Mouse (Mus musculus): ENCODE data around the gene Zfp651. TPM values are rescaled to one million over a fixed set of nuclear protein-coding genes. Genes with fewer than 3 reads are reported as not detected.
A peak's percentile ranks its signal among the peaks of the same experiment; 100 is the strongest.

The Zfp651 gene
- polyA plus RNA-seq, 1 experiment from 2014 or later, result 11.1 TPM

DNA sequence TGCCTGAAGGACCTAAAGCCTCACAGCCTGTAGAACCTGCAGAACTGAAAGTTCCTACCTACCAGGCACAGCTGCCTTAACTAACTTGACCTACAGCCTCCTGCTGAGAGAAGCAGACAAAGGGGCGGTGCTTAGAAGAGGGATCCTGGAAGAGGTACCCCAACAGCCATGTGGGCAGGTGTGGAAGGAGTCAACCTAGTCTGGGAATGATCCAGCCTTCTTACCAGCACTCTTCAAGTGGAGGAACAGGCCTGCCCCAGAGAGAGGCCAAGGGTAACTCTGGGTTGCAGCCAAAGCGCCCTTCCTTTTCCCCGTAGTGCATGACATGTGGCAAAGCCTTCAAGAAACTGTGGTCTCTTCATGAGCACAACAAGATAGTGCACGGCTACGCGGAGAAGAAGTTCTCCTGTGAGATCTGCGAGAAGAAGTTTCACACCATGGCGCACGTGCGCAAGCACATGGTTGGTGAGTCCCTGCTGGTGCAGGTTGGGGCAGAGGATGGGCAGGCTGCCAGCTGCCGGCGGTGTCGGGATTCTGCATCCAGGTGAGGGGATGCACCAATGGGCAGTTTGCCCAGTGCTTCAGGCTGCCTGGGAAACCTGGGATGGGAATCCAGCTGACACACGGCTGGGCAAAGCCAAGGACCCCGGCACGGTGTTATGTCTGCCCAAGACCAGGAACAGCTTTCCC, 6.2 kb downstream of the Zfp651 start:
- no peak overlapping the region for H3K27ac ChIP-seq (replicated peaks)
- peaks cover 21% of the 10 kb centered on the region for H3K4me1 ChIP-seq
- 88% methylated on average over 16 of the region's 16 CpGs for WGBS
- no peak for ATAC-seq (ENCODE audit: extremely low read depth, insufficient number of reproducible peaks, low FRiP score, low TSS enrichment)
- H3K27me3 ChIP-seq (replicated peaks), result no peaks in the 10 kb centered on the region
- no peaks in the 10 kb centered on the region for H3K9me3 ChIP-seq
- no peak overlapping the region for H3K4me2 ChIP-seq
- peaks cover 74% of the 10 kb centered on the region for H3K36me3 ChIP-seq
- H3K4me3 ChIP-seq, result no peak overlapping the region
- H3K9ac ChIP-seq, result no peak overlapping the region

DNA sequence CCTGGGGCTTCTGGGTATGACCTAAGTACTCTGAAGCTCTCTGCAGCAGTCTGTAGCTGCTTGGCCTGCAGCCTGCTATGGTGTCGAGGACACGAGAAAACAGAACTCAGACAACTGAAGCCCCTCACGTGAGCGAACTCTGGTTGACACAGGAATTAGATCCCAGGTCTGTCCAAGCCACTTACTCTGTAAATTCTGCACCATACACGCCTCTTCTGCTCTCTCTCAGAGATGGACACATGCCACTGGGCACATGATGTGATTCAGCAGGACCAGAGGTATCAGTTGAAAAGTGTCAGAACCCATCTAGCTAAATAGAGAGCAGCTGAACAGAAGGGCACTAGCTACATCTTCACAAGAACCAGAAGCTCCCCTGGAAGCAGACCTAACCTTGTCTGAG, 13.3 kb downstream of the Zfp651 start:
- ATAC-seq (ENCODE audit: extremely low read depth, insufficient number of reproducible peaks, low FRiP score, low TSS enrichment), result no peak
- WGBS, result 54% methylated on average over 5 of the region's 5 CpGs
- no peaks in the 10 kb centered on the region for H3K9me3 ChIP-seq

DNA sequence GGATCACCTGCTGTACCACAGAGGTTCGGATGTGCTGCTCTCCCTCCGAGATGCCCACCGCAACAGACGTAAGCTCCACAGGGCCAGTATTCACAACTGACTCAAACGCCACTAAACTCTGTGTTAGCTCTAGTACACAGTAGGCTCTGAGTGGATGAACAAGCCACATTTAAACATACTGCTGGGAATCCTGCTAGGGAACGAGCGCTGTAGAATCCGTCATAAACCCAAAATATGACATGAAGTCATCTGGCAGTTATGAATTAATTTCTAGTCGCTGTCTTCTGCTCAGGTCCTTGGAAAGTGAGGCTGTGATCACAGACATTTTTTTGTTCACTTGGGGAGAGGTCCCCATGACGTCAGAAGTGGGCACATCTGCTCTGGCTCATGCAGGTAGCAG, 16.8 kb downstream of the Zfp651 start:
- H3K27me3 ChIP-seq (replicated peaks), result peaks cover 57% of the 10 kb centered on the region

More for the DNA sequence above, 13.3 kb downstream of the Zfp651 start:
- Histone ChIP-seq H3K4me3 (no peak overlapping the region), H3K27ac (replicated peaks) (no peak overlapping the region), H3K4me2 (no peak overlapping the region), H3K9ac (no peak overlapping the region), H3K27me3 (replicated peaks) (peaks cover 22% of the 10 kb centered on the region), H3K4me1 (peaks cover 18% of the 10 kb centered on the region), H3K36me3 (peaks cover 18% of the 10 kb centered on the region)

GRCm38 (mm10) chr9:121776511-121776910, 17.4 kb downstream of the Zfp651 start:
- Histone ChIP-seq H3K4me2 (peak overlapping the region; percentile 31), H3K36me3 (no peaks in the 10 kb centered on the region), H3K27ac (replicated peaks) (peak overlapping the region; percentile 10; the same call in 1 of the 2 replicates), H3K4me3 (no peak overlapping the region), H3K9me3 (no peaks in the 10 kb centered on the region), H3K4me1 (peaks cover 29% of the 10 kb centered on the region), H3K27me3 (replicated peaks) (peaks cover 61% of the 10 kb centered on the region), H3K9ac (0 out of 2 replicates have a peak overlapping the region, but pooled peaks have one; percentile 10)
- 52% methylated on average over 7 of the region's 7 CpGs for WGBS
- ATAC-seq (ENCODE audit: extremely low read depth, insufficient number of reproducible peaks, low FRiP score, low TSS enrichment), result no peak

More for the DNA sequence above, 16.8 kb downstream of the Zfp651 start:
- H3K9ac ChIP-seq, result 0 out of 2 replicates have a peak overlapping the region, but pooled peaks have one; percentile 10
- H3K27ac ChIP-seq (replicated peaks), result no peak overlapping the region
- H3K4me1 ChIP-seq, result peaks cover 29% of the 10 kb centered on the region
- no peak for ATAC-seq (ENCODE audit: extremely low read depth, insufficient number of reproducible peaks, low FRiP score, low TSS enrichment)
- H3K4me2 ChIP-seq, result no peak overlapping the region
- no peaks in the 10 kb centered on the region for H3K9me3 ChIP-seq
- WGBS, result 67% methylated on average over 10 of the region's 10 CpGs
- no peak overlapping the region for H3K4me3 ChIP-seq
- no peaks in the 10 kb centered on the region for H3K36me3 ChIP-seq

DNA sequence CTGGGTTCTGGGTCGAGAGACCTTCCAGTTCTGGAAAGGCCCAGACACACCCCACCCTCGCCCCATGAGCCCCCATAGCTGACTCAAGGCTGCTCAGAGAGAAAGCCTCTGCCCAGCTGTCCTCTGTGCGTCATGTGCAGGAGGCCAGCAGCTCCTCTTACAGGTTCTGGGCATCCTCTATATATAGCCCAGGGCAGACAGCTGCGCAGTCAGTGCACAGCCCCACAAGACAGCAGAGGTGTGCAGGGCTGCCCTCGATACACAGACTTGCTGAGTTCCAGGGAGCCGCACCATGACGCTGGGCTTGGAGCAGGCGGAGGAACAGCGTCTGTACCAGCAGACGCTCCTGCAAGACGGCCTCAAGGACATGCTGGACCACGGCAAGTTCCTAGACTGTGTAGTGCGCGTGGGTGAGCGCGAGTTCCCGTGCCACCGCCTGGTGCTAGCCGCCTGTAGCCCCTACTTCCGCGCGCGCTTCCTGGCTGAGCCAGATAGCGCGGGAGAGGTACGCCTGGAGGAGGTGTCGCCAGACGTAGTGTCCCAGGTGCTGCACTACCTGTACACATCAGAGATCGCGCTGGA, 18.4 kb downstream of the Zfp651 start, which contains the start of gene Klhl40:
TSS of gene Klhl40 (plus strand) at position 124 of the 582 bp plus-strand sequence.
- H3K9ac ChIP-seq, result peak within 1 kb of the TSS; percentile 56
- H3K36me3 ChIP-seq, result no peaks in the 10 kb centered on the region
- H3K4me1 ChIP-seq, result peaks cover 29% of the 10 kb centered on the region
- H3K4me3 ChIP-seq, result peak within 1 kb of the TSS; percentile 47
- H3K4me2 ChIP-seq, result peak within 1 kb of the TSS; percentile 75
- peak; percentile 34; the same call in 1 of the 2 replicates for ATAC-seq (ENCODE audit: extremely low read depth, insufficient number of reproducible peaks, low FRiP score, low TSS enrichment)
- WGBS, result 13% methylated on average over 30 of the region's 30 CpGs
- H3K27me3 ChIP-seq (replicated peaks), result peaks cover 64% of the 10 kb centered on the region
- H3K9me3 ChIP-seq, result no peaks in the 10 kb centered on the region
- H3K27ac ChIP-seq (replicated peaks), result peak within 1 kb of the TSS; percentile 10; the same call in 1 of the 2 replicates

DNA sequence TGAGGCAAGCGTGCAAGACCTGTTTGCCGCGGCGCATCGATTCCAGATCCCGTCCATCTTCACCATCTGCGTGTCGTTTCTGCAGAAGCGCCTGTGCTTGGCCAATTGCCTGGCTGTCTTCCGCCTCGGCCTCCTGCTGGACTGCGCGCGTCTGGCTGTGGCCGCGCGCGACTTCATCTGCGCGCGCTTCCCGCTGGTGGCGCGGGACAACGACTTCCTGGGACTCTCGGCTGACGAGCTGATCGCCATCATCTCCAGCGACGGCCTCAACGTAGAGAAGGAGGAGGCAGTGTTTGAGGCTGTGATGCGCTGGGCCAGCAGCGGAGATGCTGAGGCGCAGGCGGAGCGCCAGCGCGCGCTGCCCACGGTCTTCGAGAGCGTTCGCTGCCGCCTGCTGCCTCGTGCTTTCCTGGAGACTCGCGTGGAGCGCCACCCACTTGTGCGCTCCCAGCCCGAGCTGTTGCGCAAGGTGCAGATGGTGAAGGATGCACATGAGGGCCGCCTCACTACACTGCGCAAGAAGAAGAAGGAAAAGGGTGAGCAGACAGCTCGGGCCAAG, 19.0 kb downstream of the Zfp651 start:
- no peak overlapping the region for H3K27ac ChIP-seq (replicated peaks)
- peaks cover 67% of the 10 kb centered on the region for H3K27me3 ChIP-seq (replicated peaks)
- peak overlapping the region; percentile 56 for H3K9ac ChIP-seq
- ATAC-seq (ENCODE audit: extremely low read depth, insufficient number of reproducible peaks, low FRiP score, low TSS enrichment), result no peak
- peaks cover 29% of the 10 kb centered on the region for H3K4me1 ChIP-seq
- H3K4me2 ChIP-seq, result peak overlapping the region; percentile 75
- no peaks in the 10 kb centered on the region for H3K9me3 ChIP-seq
- H3K36me3 ChIP-seq, result no peaks in the 10 kb centered on the region
- WGBS, result 14% methylated on average over 54 of the region's 54 CpGs
- H3K4me3 ChIP-seq, result peak overlapping the region; percentile 47

- Histone ChIP-seq H3K27ac (replicated peaks) (no peak overlapping the region), H3K9ac (no peak overlapping the region), H3K36me3 (no peaks in the 10 kb centered on the region), H3K4me1 (0 out of 2 replicates have a peak, but pooled peaks cover 2% of the 10 kb centered on the region), H3K9me3 (no peaks in the 10 kb centered on the region), H3K4me3 (no peak overlapping the region), H3K27me3 (replicated peaks) (peaks cover 47% of the 10 kb centered on the region), H3K4me2 (no peak overlapping the region)
- 77% methylated on average over 12 of the region's 12 CpGs for WGBS
- ATAC-seq (ENCODE audit: extremely low read depth, insufficient number of reproducible peaks, low FRiP score, low TSS enrichment), result no peak
Observed at GRCm38 (mm10) chr9:121784801-121785200, 25.7 kb downstream of the Zfp651 start.

- Histone ChIP-seq H3K27ac (replicated peaks) (no peak overlapping the region), H3K4me3 (no peak overlapping the region), H3K9me3 (no peaks in the 10 kb centered on the region), H3K36me3 (no peaks in the 10 kb centered on the region), H3K9ac (no peak overlapping the region), H3K4me2 (no peak overlapping the region), H3K27me3 (replicated peaks) (peaks cover 45% of the 10 kb centered on the region), H3K4me1 (peaks cover 3% of the 10 kb centered on the region; the same call in 1 of the 2 replicates)
- no peak for ATAC-seq (ENCODE audit: extremely low read depth, insufficient number of reproducible peaks, low FRiP score, low TSS enrichment)
- 73% methylated on average over 8 of the region's 8 CpGs for WGBS
Observed at GRCm38 (mm10) chr9:121785261-121785660, 26.1 kb downstream of the Zfp651 start.

DNA sequence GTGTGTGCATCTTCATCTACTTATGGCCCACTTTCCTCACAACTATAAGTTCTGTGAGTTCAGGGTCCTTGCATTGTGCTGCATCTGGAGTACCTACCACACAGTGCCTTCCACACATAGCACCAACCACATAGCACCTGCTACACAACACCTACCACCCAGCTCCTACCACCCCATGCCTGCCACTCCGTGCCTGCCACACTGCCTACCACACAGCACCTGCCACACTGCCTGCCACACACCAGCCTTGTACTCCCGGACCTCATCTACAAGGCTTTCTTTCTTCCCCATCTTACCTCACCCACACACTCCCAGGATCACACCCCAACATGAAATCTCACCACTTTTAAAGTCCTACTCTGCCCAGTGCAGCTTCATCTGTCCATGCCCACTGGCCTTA, 27.2 kb downstream of the Zfp651 start:
- Histone ChIP-seq H3K9me3 (no peaks in the 10 kb centered on the region), H3K27ac (replicated peaks) (no peak overlapping the region), H3K9ac (no peak overlapping the region), H3K4me1 (peaks cover 14% of the 10 kb centered on the region), H3K4me2 (no peak overlapping the region), H3K36me3 (no peaks in the 10 kb centered on the region), H3K4me3 (no peak overlapping the region), H3K27me3 (replicated peaks) (peaks cover 37% of the 10 kb centered on the region)
- 63% methylated on average over 2 of the region's 2 CpGs for WGBS
- no peak for ATAC-seq (ENCODE audit: extremely low read depth, insufficient number of reproducible peaks, low FRiP score, low TSS enrichment)

DNA sequence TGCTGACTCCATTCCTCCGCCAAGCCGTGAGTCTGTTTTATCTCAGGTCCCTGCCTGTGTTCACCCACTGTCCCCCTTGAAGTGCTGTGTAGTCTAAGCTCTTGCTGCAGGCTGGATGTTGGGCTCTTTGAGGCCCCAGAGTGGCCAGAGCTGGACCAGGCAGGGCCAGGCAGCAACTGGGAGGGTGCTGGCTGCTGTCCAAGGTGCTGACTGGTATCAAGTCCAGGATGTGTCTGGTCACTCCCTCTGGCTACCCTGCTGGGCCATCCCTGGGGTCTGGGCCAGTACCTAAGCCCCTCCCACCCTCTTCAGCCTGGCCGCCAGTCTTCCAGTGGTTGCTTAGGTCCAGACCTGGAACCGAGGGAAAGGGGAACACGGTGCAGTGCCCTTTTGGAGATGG, 32.1 kb downstream of the Zfp651 start:
- no peaks in the 10 kb centered on the region for H3K9me3 ChIP-seq
- no peak; the same call in 1 of the 2 replicates for ATAC-seq (ENCODE audit: extremely low read depth, insufficient number of reproducible peaks, low FRiP score, low TSS enrichment)
- H3K9ac ChIP-seq, result no peak overlapping the region
- peak overlapping the region; percentile 66 for H3K4me2 ChIP-seq
- H3K4me1 ChIP-seq, result peaks cover 50% of the 10 kb centered on the region
- peaks cover 36% of the 10 kb centered on the region for H3K27me3 ChIP-seq (replicated peaks)
- 13% methylated on average over 5 of the region's 5 CpGs for WGBS
- H3K36me3 ChIP-seq, result no peaks in the 10 kb centered on the region
- peak overlapping the region; percentile 87 for H3K27ac ChIP-seq (replicated peaks)
- H3K4me3 ChIP-seq, result peak overlapping the region; percentile 45

DNA sequence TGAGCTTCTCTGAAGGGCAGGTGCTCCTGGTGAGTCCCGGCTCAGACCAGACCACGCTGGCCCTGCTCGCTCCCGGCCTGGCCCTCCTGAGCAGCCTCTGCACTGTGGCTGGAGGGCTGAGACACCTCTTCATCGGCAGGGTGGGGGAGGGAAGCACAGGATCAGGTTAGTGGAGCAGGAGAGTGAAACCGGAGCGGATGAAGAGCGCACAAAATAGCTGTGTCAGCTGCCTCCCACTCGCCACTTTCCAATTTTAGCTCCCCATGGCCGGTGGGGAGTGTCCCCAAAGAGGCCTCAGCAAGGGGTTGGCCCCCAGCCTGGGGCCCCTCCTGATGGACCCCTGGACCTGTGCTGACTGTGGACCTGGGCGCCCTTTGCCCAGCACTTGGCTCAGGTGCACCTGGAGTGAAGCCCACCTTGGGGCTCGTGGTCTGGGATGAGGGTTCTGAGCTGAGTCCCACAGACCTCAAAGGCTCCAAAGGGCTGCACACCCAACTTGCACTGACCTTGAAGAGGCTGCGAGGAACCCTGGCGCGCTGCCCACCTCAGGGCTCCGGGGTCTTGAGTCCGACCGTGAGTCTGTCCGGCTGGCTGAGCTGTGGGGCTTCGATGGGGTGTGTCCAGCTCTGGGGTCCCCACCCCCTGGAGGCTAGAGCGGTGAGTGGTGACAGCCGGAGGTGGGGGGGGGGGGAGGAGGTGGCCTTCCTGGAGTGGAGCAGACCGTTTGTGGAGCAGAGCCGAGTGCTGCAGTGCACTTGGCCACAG, 32.8 kb downstream of the Zfp651 start, which contains the start of gene Hhatl:
TSS of gene Hhatl (minus strand) at position 751 of the 765 bp plus-strand sequence.
- Histone ChIP-seq H3K4me2 (peak within 1 kb of the TSS; percentile 66), H3K9ac (peak within 1 kb of the TSS; percentile 66), H3K27ac (replicated peaks) (peak within 1 kb of the TSS; percentile 87), H3K4me3 (peak within 1 kb of the TSS; percentile 45), H3K27me3 (replicated peaks) (peaks cover 37% of the 10 kb centered on the region), H3K36me3 (no peaks in the 10 kb centered on the region), H3K4me1 (peaks cover 50% of the 10 kb centered on the region), H3K9me3 (no peaks in the 10 kb centered on the region)
- 29% methylated on average over 22 of the region's 24 CpGs for WGBS
- peak; percentile 43; the same call in 1 of the 2 replicates for ATAC-seq (ENCODE audit: extremely low read depth, insufficient number of reproducible peaks, low FRiP score, low TSS enrichment)

Measured in heart, embryonic 13.5 days (tissue).